Mouse (Mus musculus): ENCODE measurements around the gene Oprd1. TPM values are rescaled to one million over a fixed set of nuclear protein-coding genes. Genes with fewer than 3 reads are reported as not detected.

The Oprd1 gene
- polyA plus RNA-seq, 1 experiment from 2014 or later = not detected

Other genes starting within 250 kb of the Oprd1 start
- gene Tmem200b, start 222.7 kb downstream of the Oprd1 start, polyA plus RNA-seq (2016; fragmentation: Nextera tagmentation; extraction: Ambion mirVana) = 0.84 and 1.7 TPM in 2 replicates
- not detected in 2 replicates for gene Gm10300, start 69.8 kb downstream of the Oprd1 start, polyA plus RNA-seq (2016; fragmentation: Nextera tagmentation; extraction: Ambion mirVana)
- 115 and 123 TPM in 2 replicates for gene Epb41, start 69.2 kb downstream of the Oprd1 start, polyA plus RNA-seq (2016; fragmentation: Nextera tagmentation; extraction: Ambion mirVana)
- 142 and 151 TPM in 2 replicates for gene Ythdf2, start 67.8 kb upstream of the Oprd1 start, polyA plus RNA-seq (2016; fragmentation: Nextera tagmentation; extraction: Ambion mirVana)
- 45.4 and 50.6 TPM in 2 replicates for gene Gmeb1, start 117.1 kb upstream of the Oprd1 start, polyA plus RNA-seq (2016; fragmentation: Nextera tagmentation; extraction: Ambion mirVana)
- 71.0 and 73.1 TPM in 2 replicates for gene Taf12, start 129.9 kb upstream of the Oprd1 start, polyA plus RNA-seq (2016; fragmentation: Nextera tagmentation; extraction: Ambion mirVana)
- gene Rab42, start 158.9 kb upstream of the Oprd1 start, polyA plus RNA-seq (2016; fragmentation: Nextera tagmentation; extraction: Ambion mirVana) = 0.97 and 1.2 TPM in 2 replicates
- gene Trnau1ap, start 185.1 kb upstream of the Oprd1 start, polyA plus RNA-seq (2016; fragmentation: Nextera tagmentation; extraction: Ambion mirVana) = 91.4 and 91.8 TPM in 2 replicates
- gene Rcc1, start 209.1 kb upstream of the Oprd1 start, polyA plus RNA-seq (2016; fragmentation: Nextera tagmentation; extraction: Ambion mirVana) = 193 and 194 TPM in 2 replicates

Data from forebrain, embryonic 10.5 days (tissue).